Mouse (Mus musculus) midbrain, postnatal 0 days (tissue): ENCODE data around the gene Garnl3. TPM values are rescaled to one million over a fixed set of nuclear protein-coding genes. Genes with fewer than 3 reads are reported as not detected.

ENCODE experiments used
- ATAC-seq: fragments of 200-750 bp; cut with Nextera tagmentation; 2 replicates; pipeline ENCODE4 v1.8.0; 2017; ENCODE audit warnings: moderate number of reproducible peaks, mild to moderate bottlenecking, moderate TSS enrichment, moderate library complexity; ENCODE audit not compliant: low FRiP score
- DNase-seq: peaks from one replicate; pipeline ENCODE4 v3.0.0-alpha.2; 2015; ENCODE audit warnings: low spot score
- H3K27ac ChIP-seq: fragments of 300-500 bp; sonication (generic); 2 replicates; pipeline ENCODE4 v1.5.1; 2014; ENCODE audit warnings: low read depth, mild to moderate bottlenecking, low read length, mixed read lengths
- H3K27me3 ChIP-seq: fragments of 300-500 bp; sonication (generic); 2 replicates; pipeline ENCODE4 v1.6.1; 2014; ENCODE audit warnings: low read length, control low read depth, mixed read lengths; ENCODE audit not compliant: insufficient read depth
- H3K36me3 ChIP-seq: fragments of 300-500 bp; sonication (generic); 2 replicates; pipeline ENCODE4 v1.6.1; 2014; ENCODE audit warnings: low read length, control low read depth, mixed read lengths; ENCODE audit not compliant: insufficient read depth
- H3K4me1 ChIP-seq: fragments of 300-500 bp; sonication (generic); 2 replicates; pipeline ENCODE4 v1.6.1; 2014; ENCODE audit warnings: mild to moderate bottlenecking, control low read depth, antibody characterized with exemption, low read length, mixed read lengths; ENCODE audit not compliant: insufficient read depth
- H3K4me2 ChIP-seq: fragments of 300-500 bp; sonication (generic); 2 replicates; pipeline ENCODE4 v1.6.1; 2014; ENCODE audit warnings: low read depth, mild to moderate bottlenecking, low read length, mixed read lengths; ENCODE audit not compliant: poor library complexity, severe bottlenecking
- H3K4me3 ChIP-seq: fragments of 300-500 bp; sonication (generic); 2 replicates; pipeline ENCODE4 v1.5.1; 2014; ENCODE audit warnings: low read depth, mild to moderate bottlenecking, low read length, moderate library complexity
- H3K9ac ChIP-seq: fragments of 300-500 bp; sonication (generic); replicated peaks from 2 replicates; pipeline ENCODE4 v1.6.1; 2014; ENCODE audit warnings: mild to moderate bottlenecking, low read length, moderate library complexity, mixed read lengths; ENCODE audit not compliant: poor library complexity, severe bottlenecking
- H3K9me3 ChIP-seq: fragments of 300-500 bp; sonication (generic); 2 replicates; pipeline ENCODE4 v1.6.1; 2016; ENCODE audit warnings: low read length, control low read depth
- CTCF ChIP-seq: IDR thresholded peaks from 2 replicates; pipeline ENCODE4 v1.5.1; 2016; ENCODE audit warnings: antibody characterized with exemption, mild to moderate bottlenecking
- WGBS: fragments of 180-500 bp; shearing (Covaris S2); extraction: QIAGEN DNeasy Blood & Tissue Kit; methylation state at CpG from one replicate; pipeline ENCODE4 v1.1.7; 2014; 5-methylcytosine and 5-hydroxymethylcytosine counted together
- polyA plus RNA-seq: library from polyadenylated mRNA; unstranded; fragments of >200 nt; fragmentation: Nextera tagmentation; extraction: Ambion mirVana; gene quantifications from 2 replicates; pipeline ENCODE4 v1.2.1, GENCODE M21; 2015
- total RNA-seq: library from RNA; depleted of rRNA; stranded (reverse); fragments of >200 nt; gene quantifications from 2 replicates; pipeline ENCODE4 v1.2.3, GENCODE M21; 2014

Gene Garnl3
- total and polyA plus RNA-seq, 2 experiments from 2014 or later: 77.1 to 134 TPM

GRCm38 (mm10) chr2:33138491-33138890 lies 7.0 kb upstream of the Garnl3 start:
- H3K4me3 ChIP-seq: no peak overlapping the region
- H3K4me1 ChIP-seq: no peaks in the 10 kb centered on the region
- peaks cover 25% of the 10 kb centered on the region for H3K36me3 ChIP-seq
- ATAC-seq: no peak
- H3K4me2 ChIP-seq: no peak overlapping the region
- DNase-seq: no peak
- TF ChIP-seq CTCF: no peak
- no peaks in the 10 kb centered on the region for H3K9me3 ChIP-seq
- H3K9ac ChIP-seq: no peak overlapping the region
- no peaks in the 10 kb centered on the region for H3K27me3 ChIP-seq
- H3K27ac ChIP-seq: no peak overlapping the region
- 87% methylated on average over 2 of the region's 2 CpGs for WGBS

DNA sequence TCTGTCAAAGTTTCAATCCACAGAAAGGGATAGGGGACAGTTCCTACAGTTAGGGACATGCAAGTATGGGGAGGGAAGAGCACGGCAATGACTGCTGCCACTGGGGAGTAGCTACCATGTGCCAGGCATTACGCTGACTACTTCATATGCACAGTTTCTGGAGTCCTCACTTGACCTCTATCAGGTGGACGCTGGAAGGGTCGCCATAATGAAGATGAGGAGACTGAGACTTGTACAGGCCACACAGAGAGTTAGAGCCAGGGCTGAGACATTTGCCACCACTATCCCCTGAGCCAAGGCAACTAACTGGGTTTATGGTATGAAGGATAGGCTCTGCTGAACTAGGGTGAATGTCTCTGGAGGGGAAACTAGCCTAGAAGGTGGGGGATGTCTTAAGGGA lies 6.3 kb upstream of the Garnl3 start:
- ATAC-seq: no peak
- Histone ChIP-seq H3K27ac (no peak overlapping the region), H3K9ac (no peak overlapping the region), H3K36me3 (peaks cover 21% of the 10 kb centered on the region), H3K4me1 (no peaks in the 10 kb centered on the region), H3K4me2 (no peak overlapping the region), H3K9me3 (no peaks in the 10 kb centered on the region), H3K4me3 (no peak overlapping the region), H3K27me3 (no peaks in the 10 kb centered on the region)
- no peak for TF ChIP-seq CTCF
- 92% methylated on average over 4 of the region's 4 CpGs for WGBS
- DNase-seq: no peak

DNA sequence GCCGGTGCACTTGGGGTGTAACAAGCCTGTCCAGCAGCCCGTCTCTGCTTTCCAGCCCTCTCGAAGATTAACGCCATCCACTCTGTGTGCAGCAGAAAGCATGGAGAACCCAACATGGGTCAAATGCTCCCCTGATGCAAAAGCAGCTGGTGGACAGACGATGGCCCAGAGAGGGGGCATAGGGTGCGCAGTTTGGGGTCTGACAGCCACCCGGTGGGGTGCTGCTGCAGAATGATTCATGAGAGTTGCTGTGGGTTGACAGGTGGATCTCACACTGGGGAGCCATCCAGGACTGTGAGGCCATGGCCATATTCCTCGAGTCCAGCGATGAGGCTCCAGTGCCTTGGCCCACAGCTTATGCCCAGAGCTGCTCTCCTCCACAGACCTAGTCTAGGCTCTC lies 5.8 kb upstream of the Garnl3 start:
- TF ChIP-seq CTCF: no peak
- Histone ChIP-seq H3K4me3 (no peak overlapping the region), H3K9ac (no peak overlapping the region), H3K4me2 (no peak overlapping the region), H3K27ac (no peak overlapping the region), H3K4me1 (no peaks in the 10 kb centered on the region), H3K9me3 (no peaks in the 10 kb centered on the region), H3K27me3 (no peaks in the 10 kb centered on the region), H3K36me3 (peaks cover 21% of the 10 kb centered on the region)
- no peak; the same call in 1 of the 2 replicates for ATAC-seq
- 88% methylated on average over 9 of the region's 9 CpGs for WGBS
- DNase-seq: no peak

GRCm38 (mm10) chr2:33136366-33136765 lies 4.9 kb upstream of the Garnl3 start:
- no peak for DNase-seq
- WGBS: 90% methylated on average over 6 of the region's 6 CpGs
- Histone ChIP-seq H3K4me3 (no peak overlapping the region), H3K4me2 (no peak overlapping the region), H3K36me3 (peaks cover 17% of the 10 kb centered on the region), H3K4me1 (no peaks in the 10 kb centered on the region; the same call in 1 of the 2 replicates), H3K9me3 (no peaks in the 10 kb centered on the region), H3K27me3 (no peaks in the 10 kb centered on the region), H3K27ac (no peak overlapping the region), H3K9ac (no peak overlapping the region)
- TF ChIP-seq CTCF: no peak
- ATAC-seq: no peak

DNA sequence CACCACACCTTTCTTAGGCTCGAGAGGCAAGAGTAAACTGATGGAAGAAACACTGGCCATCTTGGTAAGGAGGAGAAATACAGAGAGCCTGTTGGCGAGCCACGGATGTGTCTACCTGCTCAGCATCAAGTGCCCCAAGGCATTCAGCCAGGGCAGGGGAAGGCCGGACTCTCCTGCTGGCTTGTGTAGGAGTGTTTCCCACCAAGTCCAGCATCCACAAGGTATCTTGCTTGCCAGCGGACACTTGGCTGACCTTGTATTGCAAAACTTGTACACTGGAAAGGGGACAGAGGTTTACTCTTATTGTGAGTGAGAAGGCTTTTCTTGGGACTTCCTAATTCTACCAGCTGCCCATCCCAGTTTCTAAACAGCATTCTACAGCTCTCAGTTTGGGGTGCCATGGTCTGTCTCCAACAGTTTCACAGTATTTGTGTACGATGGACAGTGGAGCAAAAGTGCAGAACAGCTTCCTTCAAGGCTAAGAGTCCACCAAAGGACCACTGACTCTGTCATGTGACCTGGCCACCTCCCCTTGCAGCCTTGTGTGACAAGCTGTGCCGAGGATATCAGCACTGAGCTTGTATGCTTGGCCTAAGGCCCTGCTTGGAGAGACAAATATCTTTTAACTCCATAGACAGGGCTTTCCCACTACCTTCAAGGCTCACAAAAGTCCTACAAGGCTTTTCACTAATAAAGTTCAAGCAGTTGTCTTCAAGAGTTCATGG lies 3.5 kb upstream of the Garnl3 start:
- DNase-seq (no peak), ATAC-seq (no peak)
- no peak for TF ChIP-seq CTCF
- Histone ChIP-seq H3K4me2 (no peak overlapping the region), H3K27ac (no peak overlapping the region), H3K36me3 (peaks cover 17% of the 10 kb centered on the region), H3K27me3 (no peaks in the 10 kb centered on the region), H3K4me1 (peaks cover 2% of the 10 kb centered on the region; the same call in 1 of the 2 replicates), H3K9ac (no peak overlapping the region), H3K4me3 (no peak overlapping the region), H3K9me3 (no peaks in the 10 kb centered on the region)
- WGBS: 77% methylated on average over 7 of the region's 7 CpGs

DNA sequence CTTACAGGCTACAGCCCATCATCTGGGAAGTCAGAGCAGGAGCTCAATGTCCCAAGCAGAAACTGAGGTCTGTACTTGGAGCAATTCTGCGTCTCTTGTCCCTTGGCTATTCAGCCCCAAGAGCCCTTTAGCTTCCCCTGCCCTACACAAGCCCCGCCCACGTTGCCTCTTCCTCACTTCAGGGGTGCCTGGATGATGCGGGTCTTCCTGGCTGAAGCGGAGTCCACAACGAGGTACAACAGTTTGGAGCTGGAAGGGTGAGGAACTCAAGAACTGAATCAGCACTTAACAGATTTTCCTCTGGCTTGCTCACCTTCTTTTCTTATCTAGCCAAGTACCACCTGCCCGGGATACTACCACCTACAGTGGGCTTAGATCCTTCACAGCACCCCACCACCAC lies 852 bp upstream of the Garnl3 start:
- Histone ChIP-seq H3K27ac (no peak overlapping the region), H3K9ac (no peak overlapping the region), H3K4me3 (no peak overlapping the region), H3K4me2 (no peak overlapping the region), H3K36me3 (peaks cover 9% of the 10 kb centered on the region), H3K9me3 (no peaks in the 10 kb centered on the region), H3K27me3 (no peaks in the 10 kb centered on the region), H3K4me1 (peaks cover 10% of the 10 kb centered on the region; the same call in 1 of the 2 replicates)
- 3% methylated on average over 7 of the region's 7 CpGs for WGBS
- TF ChIP-seq CTCF: no peak
- DNase-seq (no peak), ATAC-seq (no peak)
